Mouse (Mus musculus) layer of hippocampus, postnatal 36 days (tissue): ENCODE measurements around the gene Plekhh2. TPM values are rescaled to one million over a fixed set of nuclear protein-coding genes. Genes with fewer than 3 reads are reported as not detected.

ENCODE experiments used
- DNase-seq, 2 experiments: peaks; one replicate each; pipeline ENCODE4 v3.0.0; 2022
- total RNA-seq, 2 experiments: library from RNA; stranded (reverse); gene quantifications; 2 replicates each; pipeline ENCODE4 v1.2.3; 2021

Gene Plekhh2
- total RNA-seq, 2 experiments from 2014 or later, result 4.0 to 5.0 TPM

DNA sequence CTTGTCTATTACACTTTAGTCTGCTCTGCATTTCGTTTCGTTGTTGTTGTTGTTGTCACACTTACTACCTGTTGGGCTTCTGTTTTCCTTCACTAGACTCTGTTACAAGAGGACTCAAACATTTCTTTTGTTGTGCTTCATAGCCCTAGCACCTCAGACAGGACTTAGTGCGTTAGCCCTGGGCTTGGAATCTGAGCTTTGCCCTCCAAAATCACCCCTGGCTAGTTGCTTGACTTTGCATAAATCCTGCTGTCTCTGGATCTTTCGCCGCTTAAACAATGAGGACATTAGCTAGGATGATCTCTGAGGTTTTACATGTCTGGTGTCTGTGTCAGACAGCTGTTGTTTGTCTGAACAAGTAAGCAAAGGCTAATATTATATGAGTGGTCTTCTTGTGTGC, 62.2 kb downstream of the Plekhh2 start:
- no peak for DNase-seq

GRCm38 (mm10) chr17:84575108-84575507, 63.4 kb downstream of the Plekhh2 start:
- no peak for DNase-seq

- DNase-seq, result no peak
These were observed 65.1 kb downstream of the Plekhh2 start for GRCm38 (mm10) chr17:84576621-84577293.

- DNase-seq, result no peak
These were observed 67.6 kb downstream of the Plekhh2 start for GRCm38 (mm10) chr17:84579249-84579648.

DNA sequence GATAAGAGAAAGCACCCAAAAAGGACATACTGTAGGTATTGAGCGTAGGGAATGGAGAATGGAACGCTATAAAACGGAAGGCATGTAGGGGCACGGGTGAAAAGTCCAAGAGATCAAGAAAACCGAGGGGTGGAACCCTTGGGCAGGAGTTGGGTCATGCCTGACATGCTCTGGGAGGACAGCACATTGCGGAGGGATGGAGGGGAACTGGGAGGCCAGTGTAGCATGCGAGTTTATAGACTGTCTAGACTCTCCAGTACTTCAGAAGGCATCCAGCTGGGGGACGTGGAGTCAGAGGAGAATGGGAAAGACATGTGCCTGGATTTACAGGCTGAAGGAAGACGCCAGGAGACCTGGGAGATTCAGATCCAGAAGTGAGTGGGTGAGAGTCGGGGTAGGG, 68.1 kb downstream of the Plekhh2 start:
- DNase-seq, result no peak

DNA sequence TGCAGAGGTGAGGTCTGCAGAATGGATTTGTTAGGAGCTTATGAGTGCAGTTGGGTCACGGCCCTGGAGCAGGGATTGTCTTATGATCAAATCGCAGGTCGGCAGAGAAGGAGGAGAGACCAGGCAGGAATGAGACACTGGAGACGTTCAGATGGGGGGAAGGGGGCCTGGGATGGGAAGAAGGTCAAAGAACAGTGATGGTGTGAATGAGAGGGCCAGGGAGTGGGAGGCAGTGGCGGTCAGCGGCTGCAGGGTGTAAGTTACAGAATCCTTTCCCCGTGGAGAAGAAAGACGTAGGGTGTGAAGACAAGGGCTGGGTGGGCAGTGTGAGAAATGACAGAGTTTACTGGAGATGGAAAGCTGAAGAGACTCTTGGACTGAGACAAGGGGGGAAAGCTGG, 69.1 kb downstream of the Plekhh2 start:
- no peak for DNase-seq

DNA sequence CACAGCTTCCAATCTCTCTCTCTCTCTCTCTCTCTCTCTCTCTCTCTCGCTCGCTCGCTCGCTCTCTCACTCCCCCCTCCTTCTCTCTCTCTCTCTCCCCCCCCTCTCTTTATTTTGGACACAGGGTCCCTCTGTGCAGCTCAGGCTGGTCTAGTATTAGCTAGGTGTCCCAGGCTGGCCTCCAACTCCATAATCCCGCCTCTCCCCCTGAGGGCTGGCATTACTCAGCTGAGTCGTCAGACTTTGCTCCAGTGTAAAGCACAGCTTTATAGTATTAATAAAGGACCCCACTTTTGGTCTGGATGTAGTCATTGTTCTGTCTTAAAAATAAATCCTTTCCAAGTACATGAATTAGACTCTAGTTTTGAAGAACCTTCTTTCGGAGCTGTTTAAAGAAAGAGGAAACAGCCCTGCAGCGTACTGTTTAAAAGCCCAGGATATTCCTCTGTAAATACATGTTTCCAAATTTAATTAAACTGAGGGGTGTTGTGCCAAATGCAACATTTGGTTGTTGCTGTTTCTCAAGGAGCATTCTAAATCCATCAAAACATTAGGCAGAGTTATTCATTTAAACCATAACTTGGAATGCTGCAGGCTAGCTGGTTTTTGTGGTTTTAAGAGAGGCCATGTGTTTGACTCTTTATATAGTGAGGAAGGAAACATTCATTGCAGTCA, 70.2 kb downstream of the Plekhh2 start:
- no peak for DNase-seq

DNA sequence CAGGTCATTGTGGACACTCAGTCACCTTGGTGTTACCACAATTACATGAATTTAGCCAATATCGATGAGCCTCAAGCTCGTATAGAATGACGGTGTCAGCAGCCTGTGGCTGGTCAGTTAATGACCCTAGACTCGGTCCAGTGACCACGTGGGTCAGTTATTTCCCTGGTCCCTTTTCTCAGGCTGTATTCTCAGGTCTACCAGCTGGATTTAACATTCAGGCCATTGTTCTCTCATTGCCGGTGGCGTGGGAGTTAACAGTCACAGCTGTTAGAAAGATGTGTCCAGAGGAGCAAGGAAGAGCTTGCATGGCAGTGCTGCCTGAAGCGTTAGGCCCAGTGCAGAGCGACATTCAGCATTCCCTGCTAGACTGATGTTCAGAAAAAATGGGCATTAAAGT, 72.4 kb downstream of the Plekhh2 start:
- no peak for DNase-seq

GRCm38 (mm10) chr17:84585104-84585503, 73.4 kb downstream of the Plekhh2 start:
- DNase-seq, result peak; percentile 50 to 51

DNA sequence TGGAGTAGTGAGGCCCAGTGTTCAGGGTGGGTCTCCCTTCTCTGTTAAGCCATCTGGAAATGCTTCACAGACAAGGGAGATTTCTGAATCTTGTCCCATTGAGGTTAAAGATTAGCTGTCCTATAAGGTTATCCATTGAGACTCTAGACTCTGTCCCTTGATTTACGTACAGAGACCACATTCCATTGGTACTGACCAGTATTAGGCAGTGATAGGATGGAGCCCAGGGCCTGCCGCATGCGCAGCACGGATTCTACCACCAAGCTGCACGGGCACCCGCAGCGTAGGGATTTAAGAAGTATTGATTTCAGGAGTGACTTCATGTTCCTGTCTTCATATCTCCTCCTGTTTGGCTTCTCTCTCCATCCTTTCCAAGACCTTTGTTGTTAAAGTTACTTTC, 78.4 kb downstream of the Plekhh2 start:
- no peak for DNase-seq

DNA sequence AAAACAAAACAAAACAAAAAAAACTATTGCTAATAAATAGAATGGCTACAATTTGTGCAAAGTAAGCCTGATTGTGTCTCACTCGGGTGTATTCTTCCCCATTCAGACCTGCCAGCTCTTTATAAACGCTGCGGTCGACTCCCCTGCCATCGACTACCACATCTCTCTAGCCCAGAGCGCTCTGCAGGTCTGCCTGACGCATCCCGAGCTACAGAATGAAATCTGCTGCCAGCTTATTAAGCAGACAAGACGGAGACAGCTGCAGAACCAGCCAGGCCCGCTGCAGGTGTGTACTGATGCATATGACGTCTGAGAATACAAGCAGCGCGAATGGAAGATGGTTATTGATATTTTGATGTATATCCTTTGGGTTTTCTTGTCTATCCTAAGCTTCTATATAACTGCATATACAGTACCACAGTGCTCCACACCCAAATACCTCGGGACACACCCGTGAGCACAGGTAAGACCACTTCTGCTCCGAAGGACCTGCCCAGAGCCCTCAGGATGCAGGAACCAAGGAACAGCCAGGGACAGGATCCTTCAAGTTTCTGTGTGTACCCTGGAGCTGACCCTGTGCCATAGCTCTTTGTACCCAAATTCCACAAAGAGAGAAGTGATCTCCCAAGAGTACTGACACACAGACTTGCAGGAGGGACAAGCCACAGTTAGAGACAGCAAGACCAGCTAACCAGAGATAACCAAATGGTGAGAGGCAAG, 79.9 kb downstream of the Plekhh2 start:
- DNase-seq, result no peak

DNA sequence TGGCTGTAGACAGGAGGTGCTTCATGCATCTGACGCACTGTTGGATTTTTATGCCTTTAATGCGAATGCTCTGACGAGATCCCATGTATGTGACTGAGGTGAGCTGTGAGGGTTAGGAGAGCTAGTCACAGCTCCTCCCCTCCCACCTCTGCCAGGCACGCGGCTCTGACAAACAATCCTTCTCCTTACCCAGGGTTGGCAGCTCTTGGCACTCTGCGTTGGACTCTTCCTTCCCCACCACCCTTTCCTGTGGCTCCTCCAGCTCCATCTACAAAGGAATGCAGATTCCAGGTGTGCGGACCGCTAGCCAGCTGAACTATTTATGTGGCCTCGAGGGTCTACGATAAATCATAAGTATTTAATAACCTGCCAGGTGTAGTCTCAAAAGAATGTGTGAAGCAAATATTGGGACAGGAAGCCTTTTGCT, 84.3 kb downstream of the Plekhh2 start:
- no peak for DNase-seq

DNA sequence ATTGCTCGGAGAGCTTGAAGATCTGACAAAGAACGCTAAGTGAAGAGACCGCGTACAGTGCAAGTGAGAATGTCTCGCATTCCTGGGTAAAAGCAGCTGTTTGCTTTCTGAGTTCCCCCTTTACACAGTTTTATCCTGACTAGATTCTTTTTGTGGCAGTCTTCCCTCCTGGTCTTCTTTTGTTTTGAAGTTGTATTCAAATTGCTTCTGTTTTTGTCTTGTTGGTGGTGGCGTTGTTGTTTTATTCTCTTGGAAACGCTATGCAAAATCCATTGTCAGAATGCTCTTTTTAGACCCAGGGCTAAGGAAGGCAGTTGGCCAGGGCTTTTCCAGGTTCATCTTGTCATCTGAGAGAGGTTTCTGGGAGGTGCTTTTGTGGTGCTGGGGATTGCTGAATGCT, 84.8 kb downstream of the Plekhh2 start:
- DNase-seq, result no peak

DNA sequence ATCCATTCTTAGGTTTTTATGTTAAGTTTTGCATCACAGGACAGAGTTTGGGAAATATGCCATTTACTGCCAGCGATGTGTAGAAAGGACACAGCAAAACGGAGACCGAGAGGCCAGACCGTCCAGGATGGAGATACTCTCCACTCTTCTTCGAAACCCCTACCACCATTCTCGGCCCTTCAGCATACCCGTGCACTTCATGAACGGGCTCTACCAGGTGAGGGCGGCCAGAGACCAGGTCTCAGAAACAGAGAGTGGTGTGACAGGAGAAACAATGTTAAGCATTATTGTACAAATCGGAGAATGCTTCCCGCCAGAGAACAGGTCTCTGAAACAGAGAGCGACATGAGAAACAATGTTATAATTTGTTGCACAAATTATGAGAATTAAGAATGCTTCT, 86.2 kb downstream of the Plekhh2 start:
- DNase-seq, result no peak

- no peak for DNase-seq
These were observed 87.2 kb downstream of the Plekhh2 start for GRCm38 (mm10) chr17:84598928-84599327.

GRCm38 (mm10) chr17:84600051-84600983, 88.6 kb downstream of the Plekhh2 start:
- no peak for DNase-seq

- DNase-seq, result peak; percentile 23 to 26
These were observed 90.1 kb downstream of the Plekhh2 start for GRCm38 (mm10) chr17:84601805-84602204.

DNA sequence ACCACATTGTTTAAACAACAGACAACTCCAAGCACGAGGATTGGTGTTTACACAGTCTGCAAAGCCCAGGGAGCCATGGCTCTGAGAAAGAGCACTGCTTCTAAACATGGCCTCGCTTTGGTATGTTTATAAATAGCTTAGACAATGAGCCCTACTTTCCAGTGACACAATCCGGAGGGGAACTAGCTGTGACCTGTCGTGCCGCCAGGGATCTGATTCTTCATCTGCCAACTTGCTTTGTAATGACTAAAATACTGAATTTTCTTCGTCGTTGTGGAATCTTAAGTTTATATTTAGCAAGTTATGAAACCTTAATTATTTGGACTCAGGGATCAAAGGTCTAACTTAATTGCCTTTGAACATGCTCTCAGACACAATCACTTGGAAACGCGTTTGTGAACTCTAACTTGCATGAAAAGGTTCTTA, 91.5 kb downstream of the Plekhh2 start:
- no peak for DNase-seq

GRCm38 (mm10) chr17:84603709-84604420, 92.2 kb downstream of the Plekhh2 start:
- DNase-seq, result no peak

DNA sequence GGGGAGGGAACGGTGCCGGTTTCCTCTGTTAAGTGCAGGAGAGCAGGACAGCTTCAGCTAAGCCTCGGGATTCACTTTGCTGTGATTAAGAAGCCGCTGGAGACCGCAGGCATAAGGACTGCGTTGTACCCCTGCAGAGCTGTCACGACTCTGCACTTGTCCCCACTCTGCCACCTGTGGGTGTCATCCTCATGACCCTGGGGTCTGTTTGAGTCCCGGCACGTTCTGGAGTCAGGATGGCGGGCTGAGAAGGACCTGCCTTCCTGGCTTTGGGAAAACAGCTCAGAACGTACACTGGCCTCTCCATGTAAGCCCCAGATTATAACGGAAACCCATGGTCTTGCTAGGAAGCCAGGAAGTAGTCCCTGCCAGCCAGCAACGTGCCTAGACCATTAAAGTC, 95.3 kb downstream of the Plekhh2 start:
- no peak for DNase-seq

- no peak for DNase-seq
These were observed 95.9 kb downstream of the Plekhh2 start for GRCm38 (mm10) chr17:84607617-84608016.

- DNase-seq, result no peak
These were observed 96.9 kb downstream of the Plekhh2 start for GRCm38 (mm10) chr17:84608606-84609005.
